Mouse (Mus musculus): ENCODE data around the gene Pex26. TPM values are rescaled to one million over a fixed set of nuclear protein-coding genes. Genes with fewer than 3 reads are reported as not detected.

The Pex26 gene
- polyA plus RNA-seq, 1 experiment from 2014 or later = 10.9 TPM

DNA sequence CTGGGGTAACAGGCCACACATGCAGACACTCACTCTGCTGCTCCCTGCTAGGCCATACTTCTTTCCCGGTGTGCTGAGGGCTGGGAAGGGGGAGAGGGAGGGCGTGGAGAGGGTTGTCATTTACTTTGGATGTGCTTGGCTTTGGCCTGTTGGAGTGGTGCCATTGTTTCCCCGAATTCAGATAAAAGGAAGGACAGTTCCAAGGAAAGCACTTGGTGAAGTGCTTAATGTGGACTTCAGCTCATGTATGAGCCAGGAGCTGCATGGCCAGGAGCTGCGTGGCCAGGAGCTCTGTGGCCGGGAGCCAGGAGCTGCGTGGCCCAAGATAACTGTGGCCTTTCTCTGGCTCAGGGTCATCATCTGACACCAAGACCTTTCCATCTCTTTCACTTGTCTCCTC, 12.4 kb upstream of the Pex26 start:
- Histone ChIP-seq H3K4me2 (no peak overlapping the region), H3K27ac (no peak overlapping the region), H3K27me3 (no peaks in the 10 kb centered on the region), H3K9me3 (no peaks in the 10 kb centered on the region), H3K36me3 (replicated peaks) (no peaks in the 10 kb centered on the region), H3K4me3 (replicated peaks) (no peak overlapping the region), H3K4me1 (0 out of 2 replicates have a peak, but pooled peaks cover under 1% of the 10 kb centered on the region), H3K9ac (no peak overlapping the region)
- no peak for ATAC-seq (ENCODE audit: low FRiP score)
- 92% methylated on average over 6 of the region's 6 CpGs for WGBS

DNA sequence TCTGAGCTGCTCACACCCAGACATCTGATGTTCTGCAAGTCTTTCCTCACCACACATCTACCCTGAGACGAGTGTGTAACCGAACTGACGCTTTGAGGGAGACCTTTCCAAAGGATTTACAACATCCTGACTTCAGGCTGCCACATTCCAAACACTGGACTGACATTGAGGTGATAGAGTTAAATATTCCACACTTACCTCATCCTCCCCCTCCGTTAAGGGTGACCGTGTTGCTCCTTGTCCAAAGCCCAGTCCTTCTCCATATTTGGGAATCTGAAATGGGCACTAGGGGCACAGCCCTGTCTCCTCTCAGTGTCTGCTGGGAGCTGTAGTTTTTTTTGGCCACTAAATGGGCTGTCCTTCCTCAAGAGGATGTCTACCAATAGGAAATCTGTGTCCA, 10.0 kb upstream of the Pex26 start:
- Histone ChIP-seq H3K36me3 (replicated peaks) (no peaks in the 10 kb centered on the region), H3K9me3 (no peaks in the 10 kb centered on the region), H3K27ac (no peak overlapping the region), H3K4me3 (replicated peaks) (no peak overlapping the region), H3K4me2 (no peak overlapping the region), H3K27me3 (no peaks in the 10 kb centered on the region), H3K4me1 (0 out of 2 replicates have a peak, but pooled peaks cover 3% of the 10 kb centered on the region), H3K9ac (no peak overlapping the region)
- ATAC-seq (ENCODE audit: low FRiP score) = no peak
- WGBS = 83% methylated on average over 5 of the region's 5 CpGs

- H3K9ac ChIP-seq = no peak overlapping the region
- H3K27ac ChIP-seq = no peak overlapping the region
- H3K27me3 ChIP-seq = 0 out of 2 replicates have a peak, but pooled peaks cover 3% of the 10 kb centered on the region
- H3K4me1 ChIP-seq = 0 out of 2 replicates have a peak, but pooled peaks cover 3% of the 10 kb centered on the region
- H3K4me3 ChIP-seq (replicated peaks) = no peak overlapping the region
- H3K9me3 ChIP-seq = no peaks in the 10 kb centered on the region
- no peak for ATAC-seq (ENCODE audit: low FRiP score)
- H3K36me3 ChIP-seq (replicated peaks) = no peaks in the 10 kb centered on the region
- 88% methylated on average over 6 of the region's 6 CpGs for WGBS
- no peak overlapping the region for H3K4me2 ChIP-seq
Observed at GRCm38 (mm10) chr6:121174761-121175160, 8.7 kb upstream of the Pex26 start.

DNA sequence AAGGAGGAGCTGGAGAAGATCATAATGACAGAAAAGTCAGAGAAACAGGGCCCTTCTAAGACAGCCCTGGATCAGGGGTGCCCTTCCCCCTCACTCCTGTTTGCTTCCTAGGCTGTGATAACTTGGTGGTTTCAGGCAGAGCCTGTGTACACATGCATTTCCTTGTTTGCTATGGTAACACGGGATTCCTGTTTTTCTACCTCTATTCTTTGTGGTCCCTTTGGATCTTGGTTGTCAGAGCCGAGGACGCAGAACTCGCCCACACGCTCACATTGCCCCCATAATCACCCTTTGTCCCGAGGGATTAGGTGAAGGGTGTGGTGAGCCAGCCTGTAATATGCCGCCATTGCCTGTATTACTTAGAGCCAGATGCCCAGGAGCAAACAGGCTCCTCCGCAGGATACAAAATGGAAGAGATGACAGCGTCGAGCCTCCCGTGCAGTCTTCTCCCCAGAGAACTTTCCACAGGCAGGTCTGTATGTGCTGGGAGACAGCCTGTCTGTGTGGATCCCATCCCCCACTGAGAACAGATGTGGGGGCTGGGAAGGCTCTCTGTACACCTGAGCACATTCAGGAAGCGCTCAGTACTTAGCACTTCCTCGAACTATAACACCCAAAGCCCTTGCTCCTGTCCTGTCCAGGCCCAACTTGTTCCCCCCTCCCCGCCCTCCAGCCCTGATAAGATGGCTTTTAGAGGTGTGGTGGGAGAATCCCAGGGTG, 7.3 kb upstream of the Pex26 start:
- H3K4me3 ChIP-seq (replicated peaks) = no peak overlapping the region
- no peak; the same call in 1 of the 2 replicates for ATAC-seq (ENCODE audit: low FRiP score)
- H3K9me3 ChIP-seq = no peaks in the 10 kb centered on the region
- 54% methylated on average over 14 of the region's 14 CpGs for WGBS
- no peak overlapping the region for H3K4me2 ChIP-seq
- no peaks in the 10 kb centered on the region for H3K36me3 ChIP-seq (replicated peaks)
- no peak overlapping the region for H3K27ac ChIP-seq
- H3K27me3 ChIP-seq = 0 out of 2 replicates have a peak, but pooled peaks cover 3% of the 10 kb centered on the region
- 0 out of 2 replicates have a peak, but pooled peaks cover 3% of the 10 kb centered on the region for H3K4me1 ChIP-seq
- H3K9ac ChIP-seq = no peak overlapping the region

DNA sequence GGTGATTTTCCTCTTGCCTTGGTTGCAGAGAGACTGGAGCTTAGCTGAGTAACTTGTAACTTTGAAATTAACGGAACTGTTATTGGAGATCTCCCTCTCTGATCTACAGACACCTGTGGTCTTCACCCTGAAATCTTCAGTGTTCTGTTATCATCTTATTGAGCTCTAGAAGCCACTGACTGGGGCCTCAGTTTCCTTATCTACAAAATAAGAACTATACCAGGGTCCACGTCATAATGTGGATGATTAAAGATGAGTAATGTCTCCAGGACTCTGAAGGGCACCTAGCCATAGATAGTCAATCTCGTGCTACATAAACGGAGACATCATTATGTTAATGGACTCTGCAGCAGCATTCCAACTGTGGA, 6.8 kb upstream of the Pex26 start:
- no peak overlapping the region for H3K4me3 ChIP-seq (replicated peaks)
- H3K36me3 ChIP-seq (replicated peaks) = no peaks in the 10 kb centered on the region
- no peaks in the 10 kb centered on the region for H3K9me3 ChIP-seq
- no peak overlapping the region for H3K27ac ChIP-seq
- H3K27me3 ChIP-seq = 0 out of 2 replicates have a peak, but pooled peaks cover 3% of the 10 kb centered on the region
- no peak overlapping the region for H3K9ac ChIP-seq
- no peak for ATAC-seq (ENCODE audit: low FRiP score)
- H3K4me2 ChIP-seq = no peak overlapping the region
- WGBS = 83% methylated on average over 4 of the region's 4 CpGs
- H3K4me1 ChIP-seq = 0 out of 2 replicates have a peak, but pooled peaks cover 3% of the 10 kb centered on the region

- WGBS = 89% methylated on average over 7 of the region's 7 CpGs
- no peak for ATAC-seq (ENCODE audit: low FRiP score)
- no peak overlapping the region for H3K9ac ChIP-seq
Observed at GRCm38 (mm10) chr6:121177118-121177708, 6.3 kb upstream of the Pex26 start.

DNA sequence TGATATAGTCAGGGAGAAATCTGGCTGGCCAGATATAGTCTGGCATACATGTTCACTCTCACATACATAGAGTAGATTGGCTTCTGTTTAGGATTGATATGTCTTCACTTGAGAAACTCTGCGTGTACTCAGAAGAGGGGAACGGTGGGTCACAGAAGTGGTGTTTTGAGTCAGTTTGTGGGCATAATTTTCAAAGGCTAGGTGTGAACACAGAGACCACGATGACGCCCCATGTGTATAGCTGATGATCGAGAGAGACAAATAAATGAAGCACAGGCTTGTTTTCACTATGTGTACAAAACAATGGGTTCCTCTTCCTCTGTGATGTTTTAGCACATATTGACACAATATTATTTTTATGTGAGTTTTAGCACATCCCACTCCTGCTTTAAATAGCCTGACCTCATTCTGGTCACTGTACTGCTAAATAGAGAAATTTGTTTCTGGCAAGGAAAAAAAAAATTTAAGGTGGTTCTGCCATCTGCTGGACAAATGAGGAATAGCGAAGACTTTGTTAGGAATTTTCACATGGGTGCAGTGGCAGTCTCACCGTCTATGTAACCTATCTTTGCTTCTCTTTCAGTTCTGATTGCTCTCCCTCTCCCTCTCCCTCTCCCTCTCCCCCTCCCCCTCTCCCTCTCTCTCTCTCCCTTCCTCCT, 4.6 kb upstream of the Pex26 start:
- Histone ChIP-seq H3K9me3 (no peaks in the 10 kb centered on the region), H3K36me3 (replicated peaks) (no peaks in the 10 kb centered on the region), H3K4me2 (no peak overlapping the region), H3K9ac (no peak overlapping the region), H3K4me3 (replicated peaks) (no peak overlapping the region), H3K27ac (no peak overlapping the region), H3K27me3 (0 out of 2 replicates have a peak, but pooled peaks cover 3% of the 10 kb centered on the region), H3K4me1 (0 out of 2 replicates have a peak, but pooled peaks cover 3% of the 10 kb centered on the region)
- WGBS = 62% methylated on average over 7 of the region's 7 CpGs
- no peak for ATAC-seq (ENCODE audit: low FRiP score)

More at GRCm38 (mm10) chr6:121177118-121177708, 6.3 kb upstream of the Pex26 start:
- no peak overlapping the region for H3K4me3 ChIP-seq (replicated peaks)
- H3K27ac ChIP-seq = no peak overlapping the region
- H3K4me1 ChIP-seq = 0 out of 2 replicates have a peak, but pooled peaks cover 3% of the 10 kb centered on the region
- no peak overlapping the region for H3K4me2 ChIP-seq
- H3K36me3 ChIP-seq (replicated peaks) = no peaks in the 10 kb centered on the region
- H3K9me3 ChIP-seq = no peaks in the 10 kb centered on the region
- H3K27me3 ChIP-seq = 0 out of 2 replicates have a peak, but pooled peaks cover 3% of the 10 kb centered on the region

GRCm38 (mm10) chr6:121179846-121180245, 3.6 kb upstream of the Pex26 start:
- ATAC-seq (ENCODE audit: low FRiP score) = no peak
- Histone ChIP-seq H3K4me3 (replicated peaks) (no peak overlapping the region), H3K4me2 (no peak overlapping the region), H3K9ac (no peak overlapping the region), H3K4me1 (peaks cover 10% of the 10 kb centered on the region; the same call in 1 of the 2 replicates), H3K27me3 (0 out of 2 replicates have a peak, but pooled peaks cover 3% of the 10 kb centered on the region), H3K27ac (no peak overlapping the region), H3K9me3 (no peaks in the 10 kb centered on the region), H3K36me3 (replicated peaks) (no peaks in the 10 kb centered on the region)
- 76% methylated on average over 7 of the region's 7 CpGs for WGBS

DNA sequence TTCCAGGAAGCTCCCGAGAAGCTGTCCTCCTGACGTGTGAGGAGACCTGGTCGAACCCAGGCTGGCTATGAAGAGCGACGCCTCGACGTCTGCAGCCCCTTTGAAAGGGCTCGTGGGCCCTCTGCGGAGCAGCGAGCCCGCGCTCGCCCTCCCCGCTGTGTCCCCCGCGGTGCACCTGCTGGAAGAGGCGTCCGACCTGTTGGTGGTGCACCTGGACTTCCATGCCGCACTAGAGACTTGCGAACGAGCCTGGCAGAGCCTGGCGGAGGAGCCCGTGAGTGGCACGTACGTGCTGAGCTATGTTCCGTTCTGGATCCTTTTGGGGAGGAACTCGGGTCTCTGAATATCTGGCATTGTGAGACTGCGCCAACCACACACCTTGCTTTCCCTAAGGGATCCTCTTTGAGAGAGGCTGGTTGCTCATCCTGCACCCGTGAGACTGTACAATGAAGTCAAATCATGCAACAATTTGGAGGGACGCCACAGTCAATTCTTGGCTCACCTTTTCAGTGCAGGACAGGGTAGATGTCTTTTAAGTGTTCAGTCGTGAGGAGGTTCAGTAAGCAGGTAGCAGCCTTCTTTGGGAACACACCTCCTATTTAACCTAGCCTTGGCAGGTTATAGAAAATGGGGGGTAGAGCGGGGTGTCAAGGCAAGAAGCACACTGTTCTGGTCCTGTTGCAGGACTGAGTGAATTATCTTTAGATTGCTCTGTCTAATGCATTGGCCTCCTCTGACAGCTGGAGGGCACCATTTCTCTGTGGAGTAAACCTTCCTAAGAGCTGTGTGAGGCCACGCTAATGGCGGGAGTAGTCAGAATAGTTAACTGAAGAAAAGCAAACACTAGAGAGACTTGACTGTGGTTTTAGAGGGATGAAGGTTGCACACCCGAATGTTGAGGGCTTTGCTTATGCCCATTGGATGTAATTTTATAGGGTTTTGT, 1.0 kb downstream of the Pex26 start:
- Histone ChIP-seq H3K9ac (peak overlapping the region; percentile 75), H3K36me3 (replicated peaks) (peaks cover 20% of the 10 kb centered on the region), H3K4me1 (peaks cover 18% of the 10 kb centered on the region), H3K4me3 (replicated peaks) (peak overlapping the region; percentile 70), H3K9me3 (no peaks in the 10 kb centered on the region), H3K27ac (no peak overlapping the region), H3K4me2 (peak overlapping the region; percentile 91), H3K27me3 (0 out of 2 replicates have a peak, but pooled peaks cover 2% of the 10 kb centered on the region)
- WGBS = 4% methylated on average over 35 of the region's 35 CpGs
- ATAC-seq (ENCODE audit: low FRiP score) = peak; percentile 45

DNA sequence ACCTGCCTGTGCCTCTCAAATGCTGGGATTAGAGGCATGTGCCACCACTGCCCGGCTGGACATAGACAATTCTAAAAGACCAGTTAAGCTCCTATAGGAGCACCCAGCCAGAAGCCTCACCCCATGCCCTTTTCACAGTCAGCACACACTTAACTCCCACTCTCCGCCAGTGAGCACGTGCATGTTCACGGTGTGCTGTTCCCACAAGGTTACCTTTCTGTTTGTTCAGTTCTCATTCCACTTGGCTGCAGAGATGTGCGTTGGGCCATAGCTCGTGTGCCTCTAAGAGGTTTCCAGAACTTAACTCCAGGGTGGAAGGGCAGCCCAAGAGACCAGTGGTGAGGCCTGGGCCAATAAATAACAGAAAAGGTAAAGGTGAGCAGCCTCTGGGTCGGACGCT, 1.8 kb downstream of the Pex26 start:
- H3K27ac ChIP-seq = no peak overlapping the region
- no peaks in the 10 kb centered on the region for H3K9me3 ChIP-seq
- H3K4me2 ChIP-seq = peak overlapping the region; percentile 91
- WGBS = 88% methylated on average over 8 of the region's 8 CpGs
- no peaks in the 10 kb centered on the region for H3K27me3 ChIP-seq
- H3K9ac ChIP-seq = peak overlapping the region; percentile 75; the same call in 1 of the 2 replicates
- H3K36me3 ChIP-seq (replicated peaks) = peaks cover 26% of the 10 kb centered on the region
- H3K4me3 ChIP-seq (replicated peaks) = no peak overlapping the region
- no peak for ATAC-seq (ENCODE audit: low FRiP score)
- H3K4me1 ChIP-seq = peaks cover 18% of the 10 kb centered on the region

DNA sequence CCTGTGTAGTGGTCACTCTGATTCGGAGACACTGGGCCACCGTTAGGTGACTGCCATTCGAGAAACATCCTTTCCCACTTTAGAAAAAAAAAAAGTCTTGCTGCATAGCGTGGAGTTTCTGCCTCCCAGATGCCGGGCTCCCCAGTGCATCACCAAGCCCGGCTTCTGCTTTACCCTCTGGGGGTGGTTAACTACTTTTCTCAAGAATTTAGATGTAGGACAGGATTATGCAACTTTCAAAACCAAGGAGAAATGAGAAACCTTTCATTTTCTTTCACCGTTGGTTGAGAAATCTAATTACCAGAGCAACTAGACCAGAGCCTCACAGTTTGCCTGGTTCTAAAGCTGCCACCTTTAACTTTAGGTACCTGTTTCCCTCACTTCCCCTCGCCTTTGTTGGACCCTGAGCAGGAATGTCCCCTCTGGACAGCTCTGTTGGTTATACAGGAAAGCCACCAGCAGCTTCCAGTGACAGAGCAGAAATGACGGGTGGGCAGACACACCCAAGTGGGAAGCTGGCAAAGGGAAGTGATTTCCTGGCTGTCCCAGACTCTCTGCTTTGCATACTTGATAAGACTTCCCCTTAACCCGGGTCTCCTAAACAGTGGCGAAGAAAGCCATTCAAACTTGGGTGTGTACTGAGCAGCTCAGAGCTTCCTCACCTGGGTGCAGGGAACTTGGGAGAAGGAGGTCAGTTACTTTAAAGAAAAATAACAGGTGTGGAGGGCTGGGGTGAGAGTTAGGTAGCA, 8.0 kb downstream of the Pex26 start:
- H3K27ac ChIP-seq = no peak overlapping the region

More for the DNA sequence above, 8.0 kb downstream of the Pex26 start:
- no peak overlapping the region for H3K4me3 ChIP-seq (replicated peaks)
- no peak overlapping the region for H3K4me2 ChIP-seq
- WGBS = 88% methylated on average over 11 of the region's 11 CpGs
- peaks cover 3% of the 10 kb centered on the region; the same call in 1 of the 2 replicates for H3K4me1 ChIP-seq
- H3K36me3 ChIP-seq (replicated peaks) = peaks cover 44% of the 10 kb centered on the region
- no peak for ATAC-seq (ENCODE audit: low FRiP score)
- H3K27me3 ChIP-seq = no peaks in the 10 kb centered on the region
- H3K9me3 ChIP-seq = no peaks in the 10 kb centered on the region
- H3K9ac ChIP-seq = no peak overlapping the region

All from forebrain, embryonic 12.5 days (tissue).